Mouse (Mus musculus) CH12.LX (cell line): ENCODE measurements at regions not wholly inside any gene's neighbourhood (a gene's known extent, or its start where the extent isn't known, plus 50 kb on each side); places are given as distances from the start of the nearest gene placed in this dataset.

Experiments
- DNase-seq: peaks from one replicate; pipeline ENCODE4 v3.0.0-alpha.2; 2013; ENCODE audit errors: extremely low read depth
- H3K27ac ChIP-seq: 2 replicates; pipeline ENCODE4 v1.5.1; 2012; ENCODE audit warnings: low read depth, mild to moderate bottlenecking, control low read depth, moderate library complexity; ENCODE audit not compliant: insufficient read depth
- H3K27me3 ChIP-seq: replicated peaks from 2 replicates; pipeline ENCODE3; 2012; ENCODE audit warnings: inconsistent platforms
- H3K36me3 ChIP-seq, 2 experiments: replicated peaks in 1 of 2; 2 replicates each; pipeline versions ENCODE3 to v1.6.1; 2012; ENCODE audit warnings: inconsistent platforms in 1 of 2, low read length in 1 of 2, mild to moderate bottlenecking in 1 of 2, mixed read lengths in 1 of 2, moderate library complexity in 1 of 2; ENCODE audit not compliant: control insufficient read depth in 1 of 2, insufficient read depth in 1 of 2
- H3K4me1 ChIP-seq, 2 experiments: 2 replicates each; pipeline ENCODE4 v1.6.1; 2012; ENCODE audit warnings: inconsistent platforms in 1 of 2, moderate library complexity in 1 of 2; ENCODE audit not compliant: insufficient read depth in 2 of 2, control insufficient read depth in 1 of 2
- H3K4me2 ChIP-seq: 2 replicates; pipeline ENCODE4 v1.6.1; 2012; ENCODE audit warnings: low read depth, mild to moderate bottlenecking, control low read depth; ENCODE audit not compliant: poor library complexity, insufficient read depth, severe bottlenecking
- H3K4me3 ChIP-seq, 3 experiments: fragments of 150-350 bp in 1 of 3; sonication (generic) in 1 of 3; replicated peaks in 1 of 3; 2 replicates each; pipeline versions ENCODE3 to v1.5.1; 2011 to 2012; ENCODE audit warnings: low read depth in 2 of 3, low read length in 2 of 3, mild to moderate bottlenecking in 2 of 3, moderate library complexity in 2 of 3, control low read depth in 1 of 3, improper control_type of control experiment in 1 of 3, inconsistent platforms in 1 of 3, mixed read lengths in 1 of 3; ENCODE audit not compliant: poor library complexity in 1 of 3
- H3K79me2 ChIP-seq: replicated peaks from 2 replicates; pipeline ENCODE4 v1.6.1; 2012; ENCODE audit warnings: mild to moderate bottlenecking, moderate library complexity; ENCODE audit not compliant: control insufficient read depth, poor library complexity, insufficient read depth, severe bottlenecking; ENCODE audit errors: extremely low read depth
- H3K9ac ChIP-seq: 2 replicates; pipeline ENCODE4 v1.6.1; 2012; ENCODE audit warnings: low read depth, mild to moderate bottlenecking, control low read depth, moderate library complexity; ENCODE audit not compliant: insufficient read depth
- H3K9me3 ChIP-seq: replicated peaks from 2 replicates; pipeline ENCODE3; 2012; ENCODE audit warnings: low read length, inconsistent platforms, mixed read lengths
- BHLHE40 ChIP-seq: IDR thresholded peaks from 2 replicates; pipeline ENCODE4 v1.6.1; 2011; ENCODE audit warnings: mild to moderate bottlenecking, low read depth, low read length, improper control_type of control experiment
- CHD2 ChIP-seq: IDR thresholded peaks from 2 replicates; pipeline ENCODE4 v1.6.1; 2011; ENCODE audit warnings: low read length, improper control_type of control experiment
- CTCF ChIP-seq, 2 experiments: IDR thresholded peaks in 1 of 2; conservative IDR thresholded peaks in 1 of 2; 2 replicates each; pipeline ENCODE4 v1.5.1; 2011 to 2012; ENCODE audit warnings: low read depth in 2 of 2, low read length in 2 of 2, improper control_type of control experiment in 1 of 2, inconsistent platforms in 1 of 2, mild to moderate bottlenecking in 1 of 2, moderate library complexity in 1 of 2
- ELF1 ChIP-seq: IDR thresholded peaks from 2 replicates; pipeline ENCODE4 v1.6.1; 2014; ENCODE audit warnings: low read depth, mild to moderate bottlenecking, inconsistent platforms, low read length, improper control_type of control experiment
- EP300 ChIP-seq: IDR thresholded peaks from 2 replicates; pipeline ENCODE4 v1.6.1; 2011; ENCODE audit warnings: low read length, improper control_type of control experiment
- GABPA ChIP-seq: IDR thresholded peaks from 2 replicates; pipeline ENCODE4 v1.6.1; 2012; ENCODE audit warnings: low read depth, low read length, improper control_type of control experiment, inconsistent platforms; ENCODE audit not compliant: insufficient replicate concordance
- JUN ChIP-seq: IDR thresholded peaks from 2 replicates; pipeline ENCODE4 v1.6.1; 2011; ENCODE audit warnings: low read depth, mild to moderate bottlenecking, low read length, improper control_type of control experiment, moderate library complexity; ENCODE audit not compliant: insufficient read depth
- JUND ChIP-seq: conservative IDR thresholded peaks from 2 replicates; pipeline ENCODE4 v1.6.1; 2011; ENCODE audit warnings: low read depth, low read length, improper control_type of control experiment
- KAT2A ChIP-seq: IDR thresholded peaks from 2 replicates; pipeline ENCODE4 v1.6.1; 2012; ENCODE audit warnings: low read length, improper control_type of control experiment, inconsistent platforms; ENCODE audit not compliant: insufficient replicate concordance
- MAFK ChIP-seq: IDR thresholded peaks from 2 replicates; pipeline ENCODE4 v1.6.1; 2011; ENCODE audit warnings: low read length, improper control_type of control experiment; ENCODE audit not compliant: insufficient replicate concordance
- MAX ChIP-seq: IDR thresholded peaks from 2 replicates; pipeline ENCODE4 v1.6.1; 2011; ENCODE audit warnings: low read length, improper control_type of control experiment
- MAZ ChIP-seq: IDR thresholded peaks from 2 replicates; pipeline ENCODE4 v1.6.1; 2012; ENCODE audit warnings: low read depth, mild to moderate bottlenecking, inconsistent platforms, low read length, improper control_type of control experiment, moderate library complexity
- MEF2A ChIP-seq: IDR thresholded peaks from 2 replicates; pipeline ENCODE4 v1.6.1; 2014; ENCODE audit warnings: low read depth, mild to moderate bottlenecking, inconsistent platforms, low read length, improper control_type of control experiment, borderline replicate concordance
- MXI1 ChIP-seq: IDR thresholded peaks from 2 replicates; pipeline ENCODE4 v1.6.1; 2011; ENCODE audit warnings: mild to moderate bottlenecking, low read depth, low read length, improper control_type of control experiment
- NELFE ChIP-seq: IDR thresholded peaks from 2 replicates; pipeline ENCODE4 v1.6.1; 2011; ENCODE audit warnings: low read depth, low read length, improper control_type of control experiment
- NRF1 ChIP-seq: IDR thresholded peaks from 2 replicates; pipeline ENCODE4 v1.6.1; 2014; ENCODE audit warnings: low read depth, mild to moderate bottlenecking, inconsistent platforms, low read length, improper control_type of control experiment, moderate library complexity
- POLR2AphosphoS2 ChIP-seq: IDR thresholded peaks from 2 replicates; pipeline ENCODE4 v1.6.1; 2011; ENCODE audit warnings: low read depth, low read length, improper control_type of control experiment
- RAD21 ChIP-seq: IDR thresholded peaks from 2 replicates; pipeline ENCODE4 v1.6.1; 2011; ENCODE audit warnings: low read depth, mild to moderate bottlenecking, low read length, improper control_type of control experiment, moderate library complexity
- TBP ChIP-seq: conservative IDR thresholded peaks from 2 replicates; pipeline ENCODE4 v1.6.1; 2011; ENCODE audit warnings: low read depth, low read length, improper control_type of control experiment
- UBTF ChIP-seq: IDR thresholded peaks from 2 replicates; pipeline ENCODE4 v1.6.1; 2012; ENCODE audit warnings: low read depth, mild to moderate bottlenecking, inconsistent platforms, low read length, improper control_type of control experiment, moderate library complexity
- USF1 ChIP-seq: IDR thresholded peaks from 2 replicates; pipeline ENCODE4 v1.6.1; 2014; ENCODE audit warnings: low read depth, mild to moderate bottlenecking, inconsistent platforms, low read length, improper control_type of control experiment
- ZC3H11A ChIP-seq: IDR thresholded peaks from 2 replicates; pipeline ENCODE4 v1.6.1; 2012; ENCODE audit warnings: low read depth, mild to moderate bottlenecking, inconsistent platforms, low read length, improper control_type of control experiment
- ZKSCAN1 ChIP-seq: IDR thresholded peaks from 2 replicates; pipeline ENCODE4 v1.6.1; 2012; ENCODE audit warnings: low read depth, inconsistent platforms, low read length, improper control_type of control experiment, borderline replicate concordance
- ZMIZ1 ChIP-seq: IDR thresholded peaks from 2 replicates; pipeline ENCODE4 v1.6.1; 2012; ENCODE audit warnings: low read depth, mild to moderate bottlenecking, inconsistent platforms, low read length, improper control_type of control experiment
- ZNF384 ChIP-seq: IDR thresholded peaks from 2 replicates; pipeline ENCODE4 v1.6.1; 2012; ENCODE audit warnings: low read depth, low read length, improper control_type of control experiment, inconsistent platforms
- dilution Hi-C: fragments of 300-500 bp; cut with MboI; formaldehyde crosslinking; loops from 2 replicates; pipeline ENCODE4 v1.14.3; 2020; ENCODE audit warnings: low sequenced_read_pairs; ENCODE audit not compliant: extremely low pct_unique_long_range_greater_than_20kb, extremely low pct_ligation_motif_present
- in situ Hi-C: fragments of 300-500 bp; cut with MboI; formaldehyde crosslinking; loops from 3 replicates; pipeline ENCODE4 v1.14.3; 2019; ENCODE audit warnings: low sequenced_read_pairs, low pct_ligation_motif_present, low pct_unique_long_range_greater_than_20kb, mixed read lengths

DNA sequence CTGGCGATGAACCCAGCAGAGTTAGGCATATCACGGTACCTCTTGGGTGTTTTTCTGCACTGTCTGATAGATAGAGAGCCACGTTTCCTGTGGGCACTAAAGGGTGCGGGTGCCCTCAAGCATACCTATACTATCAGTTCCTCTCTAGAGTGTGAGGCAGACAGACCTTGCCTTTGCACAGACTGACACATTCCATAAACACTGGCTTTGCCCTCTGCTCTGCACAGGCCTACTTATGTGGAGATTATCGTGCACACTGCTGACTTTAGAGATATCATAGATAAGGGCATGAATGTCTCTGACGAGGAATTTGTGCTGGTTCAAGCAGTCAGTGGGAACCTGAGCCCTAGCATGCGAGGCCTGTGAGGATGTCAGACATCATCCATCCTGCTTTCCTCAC, 102.1 kb downstream of the Tmem170b start:
- Histone ChIP-seq H3K9me3 (no peaks in the 10 kb centered on the region), H3K9ac (no peak overlapping the region), H3K79me2 (no peaks in the 10 kb centered on the region), H3K36me3 (no peaks in the 10 kb centered on the region), H3K27me3 (no peaks in the 10 kb centered on the region), H3K27ac (no peak overlapping the region), H3K4me2 (no peak overlapping the region), H3K4me1 (peaks cover 0 to 13% of the 10 kb centered on the region in 2 experiments; a peak in 2 of 4 replicates), H3K4me3 (no peak overlapping the region)
- in situ Hi-C loops (loop anchor here (25.0 kb wide), 1 partner anchor 329 kb away; no protein-coding TSS in a partner anchor), dilution Hi-C loops (no loop called here)
- DNase-seq = no peak
- TF ChIP-seq JUN (no peak), MXI1 (no peak), ELF1 (no peak)

GRCm38 (mm10) chr13:41709071-41709470, 103.4 kb downstream of the Tmem170b start:
- dilution Hi-C loops = no loop called here
- no peaks in the 10 kb centered on the region for H3K27me3 ChIP-seq
- in situ Hi-C loops = loop anchor here (25.0 kb wide), 1 partner anchor 328 kb away; no protein-coding TSS in a partner anchor
- no peaks in the 10 kb centered on the region for H3K9me3 ChIP-seq
- H3K27ac ChIP-seq = no peak overlapping the region
- no peaks in the 10 kb centered on the region for H3K36me3 ChIP-seq
- TF ChIP-seq GABPA = no peak
- TF ChIP-seq JUND = no peak
- TF ChIP-seq NELFE = no peak
- no peak for TF ChIP-seq KAT2A
- no peak overlapping the region for H3K4me2 ChIP-seq
- H3K4me1 ChIP-seq = peaks cover 0 to 13% of the 10 kb centered on the region in 2 experiments; a peak in 2 of 4 replicates
- H3K79me2 ChIP-seq = no peaks in the 10 kb centered on the region
- H3K9ac ChIP-seq = no peak overlapping the region
- H3K4me3 ChIP-seq = no peak overlapping the region
- DNase-seq = no peak

- Histone ChIP-seq H3K27me3 (no peaks in the 10 kb centered on the region), H3K4me3 (no peak overlapping the region), H3K79me2 (no peaks in the 10 kb centered on the region), H3K36me3 (no peaks in the 10 kb centered on the region), H3K27ac (no peak overlapping the region), H3K4me1 (peaks cover 0 to 13% of the 10 kb centered on the region in 2 experiments; a peak in 2 of 4 replicates), H3K9me3 (no peaks in the 10 kb centered on the region), H3K9ac (no peak overlapping the region), H3K4me2 (no peak overlapping the region)
- in situ Hi-C loops (loop anchor here (25.0 kb wide), 1 partner anchor 328 kb away; no protein-coding TSS in a partner anchor), dilution Hi-C loops (no loop called here)
- DNase-seq = peak; percentile 92
- TF ChIP-seq NRF1 (no peak), POLR2AphosphoS2 (no peak), ZKSCAN1 (no peak), MAZ (no peak), JUND (no peak), MEF2A (no peak), TBP (no peak), USF1 (no peak), ZNF384 (no peak), CTCF (conservative IDR thresholded peaks at IDR 0.05 in 1 of 2, IDR thresholded peaks at IDR 0.05 in 1 of 2; ENCODE audit: low read depth in 2 of 2, low read length in 2 of 2) (peak; percentile 56 to 89; a peak in 3 of 4 replicates), GABPA (no peak), ZC3H11A (peak; percentile 98), ZMIZ1 (no peak), RAD21 (peak; percentile 96), CHD2 (no peak), MAX (no peak), UBTF (no peak), BHLHE40 (no peak), MAFK (peak; percentile 98), EP300 (no peak)
These were observed 103.9 kb downstream of the Tmem170b start for GRCm38 (mm10) chr13:41709475-41710227.
